Mouse (Mus musculus) liver, postnatal 0 days (tissue): ENCODE measurements around the gene Irf2bpl. TPM values are rescaled to one million over a fixed set of nuclear protein-coding genes. Genes with fewer than 3 reads are reported as not detected.

Experiments
- ATAC-seq: fragments of 200-750 bp; cut with Nextera tagmentation; 2 replicates; pipeline ENCODE4 v1.8.0; 2017; ENCODE audit warnings: mild to moderate bottlenecking, moderate library complexity
- DNase-seq: peaks from one replicate; pipeline ENCODE4 v3.0.0-alpha.2; 2016
- H3K27ac ChIP-seq: fragments of 300-500 bp; sonication (generic); 2 replicates; pipeline ENCODE4 v1.5.1; 2014; ENCODE audit warnings: antibody characterized with exemption, moderate library complexity, mild to moderate bottlenecking, low read depth
- H3K27me3 ChIP-seq: fragments of 300-500 bp; sonication (generic); 2 replicates; pipeline ENCODE4 v1.6.1; 2014; ENCODE audit warnings: low read length, control low read depth, mixed read lengths; ENCODE audit not compliant: insufficient read depth
- H3K36me3 ChIP-seq: fragments of 300-500 bp; sonication (generic); replicated peaks from 2 replicates; pipeline ENCODE4 v1.6.1; 2014; ENCODE audit warnings: mild to moderate bottlenecking, control low read depth, low read length, moderate library complexity, mixed read lengths; ENCODE audit not compliant: insufficient read depth
- H3K4me1 ChIP-seq: fragments of 300-500 bp; sonication (generic); 2 replicates; pipeline ENCODE4 v1.6.1; 2014; ENCODE audit warnings: antibody characterized with exemption, mild to moderate bottlenecking, control low read depth; ENCODE audit not compliant: insufficient read depth
- H3K4me2 ChIP-seq: fragments of 300-500 bp; sonication (generic); 2 replicates; pipeline ENCODE4 v1.6.1; 2014; ENCODE audit warnings: low read depth, mild to moderate bottlenecking, low read length, moderate library complexity, mixed read lengths
- H3K4me3 ChIP-seq: fragments of 300-500 bp; sonication (generic); 2 replicates; pipeline ENCODE4 v1.5.1; 2014; ENCODE audit warnings: low read depth, low read length
- H3K9ac ChIP-seq: fragments of 300-500 bp; sonication (generic); replicated peaks from 2 replicates; pipeline ENCODE4 v1.6.1; 2014; ENCODE audit warnings: mild to moderate bottlenecking, moderate library complexity
- H3K9me3 ChIP-seq: fragments of 300-500 bp; sonication (generic); 2 replicates; pipeline ENCODE4 v1.6.1; 2016; ENCODE audit warnings: mild to moderate bottlenecking, control low read depth, low read length, mixed read lengths
- CTCF ChIP-seq: sonication (generic); IDR thresholded peaks from 2 replicates; pipeline ENCODE4 v1.5.1; 2016; ENCODE audit warnings: antibody characterized with exemption, low read depth
- EP300 ChIP-seq: IDR thresholded peaks from 2 replicates; pipeline ENCODE4 v1.6.1; 2016; ENCODE audit warnings: antibody characterized with exemption, low read depth, mild to moderate bottlenecking
- WGBS: fragments of 180-500 bp; shearing (Covaris S2); extraction: QIAGEN DNeasy Blood & Tissue Kit; methylation state at CpG from one replicate; pipeline ENCODE4 v1.1.7; 2014; ENCODE audit not compliant: insufficient replicate concordance; 5-methylcytosine and 5-hydroxymethylcytosine counted together
- polyA plus RNA-seq: library from polyadenylated mRNA; unstranded; fragments of >200 nt; fragmentation: Nextera tagmentation; extraction: Ambion mirVana; gene quantifications from 2 replicates; pipeline ENCODE4 v1.2.1, GENCODE M21; 2015

Irf2bpl gene
- polyA plus RNA-seq, 1 experiment from 2014 or later: 5.0 TPM

GRCm38 (mm10) chr12:86918983-86919722 lies 34.6 kb upstream of the Irf2bpl start:
- no peak for ATAC-seq
- WGBS: 75% methylated on average over 17 of the region's 17 CpGs
- no peak for TF ChIP-seq CTCF
- Histone ChIP-seq H3K27ac (peak overlapping the region; percentile 80), H3K9me3 (no peaks in the 10 kb centered on the region), H3K27me3 (no peaks in the 10 kb centered on the region), H3K4me3 (no peak overlapping the region), H3K9ac (no peak overlapping the region), H3K36me3 (no peaks in the 10 kb centered on the region), H3K4me1 (peaks cover 23% of the 10 kb centered on the region), H3K4me2 (0 out of 2 replicates have a peak overlapping the region, but pooled peaks have one; percentile 22)
- DNase-seq: no peak

- TF ChIP-seq CTCF (no peak), EP300 (no peak)
- Histone ChIP-seq H3K9me3 (no peaks in the 10 kb centered on the region), H3K27ac (peak overlapping the region; percentile 80), H3K4me2 (0 out of 2 replicates have a peak overlapping the region, but pooled peaks have one; percentile 22), H3K4me3 (no peak overlapping the region), H3K36me3 (no peaks in the 10 kb centered on the region), H3K4me1 (peaks cover 24% of the 10 kb centered on the region), H3K9ac (no peak overlapping the region), H3K27me3 (no peaks in the 10 kb centered on the region)
- 23% methylated on average over 11 of the region's 11 CpGs for WGBS
- peak; percentile 89 for ATAC-seq
- peak; percentile 71 for DNase-seq
These were observed 33.9 kb upstream of the Irf2bpl start for GRCm38 (mm10) chr12:86918361-86918967.

GRCm38 (mm10) chr12:86916796-86917573 lies 32.4 kb upstream of the Irf2bpl start:
- Histone ChIP-seq H3K4me1 (peaks cover 30% of the 10 kb centered on the region), H3K27me3 (0 out of 2 replicates have a peak, but pooled peaks cover 2% of the 10 kb centered on the region), H3K4me2 (no peak overlapping the region), H3K36me3 (no peaks in the 10 kb centered on the region), H3K4me3 (no peak overlapping the region), H3K9me3 (no peaks in the 10 kb centered on the region), H3K27ac (no peak overlapping the region), H3K9ac (no peak overlapping the region)
- TF ChIP-seq CTCF (no peak), EP300 (no peak)
- DNase-seq (no peak), ATAC-seq (no peak)
- 72% methylated on average over 7 of the region's 7 CpGs for WGBS

- Histone ChIP-seq H3K4me3 (no peak overlapping the region), H3K27ac (no peak overlapping the region), H3K36me3 (no peaks in the 10 kb centered on the region), H3K9ac (no peak overlapping the region), H3K27me3 (0 out of 2 replicates have a peak, but pooled peaks cover 2% of the 10 kb centered on the region), H3K9me3 (no peaks in the 10 kb centered on the region), H3K4me1 (peaks cover 30% of the 10 kb centered on the region), H3K4me2 (no peak overlapping the region)
- no peak for TF ChIP-seq EP300
- ATAC-seq (no peak), DNase-seq (no peak)
- 66% methylated on average over 7 of the region's 7 CpGs for WGBS
These were observed 31.0 kb upstream of the Irf2bpl start for GRCm38 (mm10) chr12:86915617-86916016.

GRCm38 (mm10) chr12:86914756-86915155 lies 30.2 kb upstream of the Irf2bpl start:
- TF ChIP-seq EP300 (no peak), CTCF (no peak)
- WGBS: 34% methylated on average over 6 of the region's 6 CpGs
- Histone ChIP-seq H3K4me2 (no peak overlapping the region), H3K4me3 (no peak overlapping the region), H3K27ac (no peak overlapping the region), H3K9me3 (no peaks in the 10 kb centered on the region), H3K9ac (no peak overlapping the region; the same call in 1 of the 2 replicates), H3K36me3 (no peaks in the 10 kb centered on the region), H3K4me1 (peaks cover 30% of the 10 kb centered on the region), H3K27me3 (0 out of 2 replicates have a peak, but pooled peaks cover 2% of the 10 kb centered on the region)
- no peak for ATAC-seq
- no peak for DNase-seq

- Histone ChIP-seq H3K9me3 (no peaks in the 10 kb centered on the region), H3K4me3 (no peak overlapping the region), H3K9ac (no peak overlapping the region; the same call in 1 of the 2 replicates), H3K4me1 (peaks cover 30% of the 10 kb centered on the region), H3K27ac (no peak overlapping the region), H3K4me2 (no peak overlapping the region), H3K27me3 (0 out of 2 replicates have a peak, but pooled peaks cover 2% of the 10 kb centered on the region), H3K36me3 (no peaks in the 10 kb centered on the region)
- ATAC-seq: no peak
- TF ChIP-seq EP300: no peak
- no peak for TF ChIP-seq CTCF
- DNase-seq: no peak
- WGBS: 17% methylated on average over 2 of the region's 2 CpGs
These were observed 29.8 kb upstream of the Irf2bpl start for GRCm38 (mm10) chr12:86914351-86914750.
